Mouse (Mus musculus) adipose tissue, adult 10 weeks (tissue): ENCODE results near the gene Prm2. TPM values are rescaled to one million over a fixed set of nuclear protein-coding genes. Genes with fewer than 3 reads are reported as not detected.

ENCODE experiments used
- polyA plus RNA-seq: library from polyadenylated mRNA; stranded (reverse); fragments of 350-450 nt; fragmentation: Illumina TruSeq; extraction: RNeasy Lipid Tissue Mini Kit (QIAGEN cat#74804); gene quantifications from one replicate; pipeline ENCODE4 v1.2.3, GENCODE M21; 2014; ENCODE audit warnings: low read depth, low replicate concordance

Gene Prm2
- polyA plus RNA-seq, result 615 TPM

GRCm38 (mm10) chr16:10796034-10796433, at the start of gene Prm2:
Gene Prm2 (minus strand): TSS chr16:10796134.

DNA sequence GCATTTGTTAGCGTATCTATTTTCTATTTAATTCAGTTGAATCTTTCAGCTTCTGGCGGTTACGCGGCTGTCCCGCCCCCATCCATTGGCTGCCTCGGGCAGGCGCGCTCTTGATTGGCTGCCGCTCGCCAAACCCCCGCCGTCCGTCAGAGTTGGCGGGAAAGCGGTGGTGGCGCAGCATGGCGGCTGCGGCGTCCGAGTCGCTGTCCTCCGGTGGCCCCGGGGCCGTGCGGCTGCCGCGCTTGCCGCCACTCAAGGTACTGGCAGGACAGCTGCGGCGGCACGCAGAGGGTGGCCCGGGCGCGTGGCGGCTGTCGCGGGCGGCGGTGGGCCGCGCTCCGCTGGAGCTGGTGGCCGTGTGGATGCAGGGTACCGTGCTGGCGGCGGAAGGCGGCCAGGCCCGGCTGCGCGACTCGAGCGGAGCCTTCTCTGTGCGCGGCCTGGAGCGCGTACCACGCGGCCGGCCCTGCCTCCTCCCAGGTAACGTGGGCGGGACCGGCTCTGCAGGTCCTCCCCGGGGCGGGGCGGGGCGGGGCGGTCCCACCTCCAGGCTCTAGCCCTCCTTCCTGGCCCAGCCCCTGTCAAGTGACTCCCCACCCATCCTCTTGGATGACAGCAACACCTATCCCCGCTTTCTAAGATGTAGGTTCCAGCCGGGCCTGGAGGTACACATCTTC, 39.1 kb upstream of the Prm2 start, which contains the start of gene Rmi2:
Rmi2 (plus strand) TSS at position 149 of the 677 bp plus-strand sequence.

GRCm38 (mm10) chr16:10812865-10813371, 17.0 kb upstream of the Prm2 start, which contains the start of gene Gm11172:
Gene Gm11172 (plus strand): TSS chr16:10812915.

GRCm38 (mm10) chr16:10805789-10806527, 10.0 kb upstream of the Prm2 start, which contains the start of gene Prm1:
Gene Prm1 (minus strand): TSS chr16:10805839.

DNA sequence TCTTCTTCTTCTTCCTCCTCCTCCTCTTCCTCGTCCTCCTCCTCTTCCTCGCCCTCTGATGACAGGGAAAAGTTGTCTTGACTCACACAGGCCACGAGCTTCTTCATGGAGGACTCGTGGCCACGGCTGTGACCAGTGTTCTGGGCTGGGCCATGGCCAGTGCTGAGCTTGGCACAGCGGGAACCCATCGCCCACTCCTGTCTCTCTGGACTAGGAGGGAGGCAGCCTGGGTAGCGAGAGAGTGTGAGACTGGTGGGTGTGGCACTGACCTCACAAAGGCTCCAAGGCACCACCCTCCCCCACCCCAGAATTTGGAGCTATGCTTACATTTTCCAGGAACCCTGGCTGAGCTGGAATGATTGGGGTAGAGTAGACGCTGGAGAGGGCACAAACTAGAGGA, 5.2 kb downstream of the Prm2 start, which contains the start of gene Prm3:
Prm3 (minus strand) TSS at position 213 of the 400 bp plus-strand sequence.

GRCm38 (mm10) chr16:10788271-10788670, 7.7 kb downstream of the Prm2 start, which contains the start of gene Tnp2:
Gene Tnp2 (minus strand): TSS chr16:10788660.

GRCm38 (mm10) chr16:10785371-10786231, 10.3 kb downstream of the Prm2 start, which contains the start of gene Socs1:
Gene Socs1 (minus strand): TSS chr16:10785536.

Other genes starting within 250 kb of the Prm2 start
- 1.3 TPM for gene Socs1, start 10.6 kb downstream of the Prm2 start, polyA plus RNA-seq
- 226 TPM for gene Tnp2, start 7.5 kb downstream of the Prm2 start, polyA plus RNA-seq
- 18.0 TPM for gene Prm3, start 5.2 kb downstream of the Prm2 start, polyA plus RNA-seq
- 307 TPM for gene Prm1, start 9.7 kb upstream of the Prm2 start, polyA plus RNA-seq
- not detected for gene Gm11172, start 16.8 kb upstream of the Prm2 start, polyA plus RNA-seq
- 0.07 TPM for gene Rmi2, start 38.9 kb upstream of the Prm2 start, polyA plus RNA-seq